Mouse (Mus musculus): ENCODE data around the gene Atp5l.

Gene Atp5l

DNA sequence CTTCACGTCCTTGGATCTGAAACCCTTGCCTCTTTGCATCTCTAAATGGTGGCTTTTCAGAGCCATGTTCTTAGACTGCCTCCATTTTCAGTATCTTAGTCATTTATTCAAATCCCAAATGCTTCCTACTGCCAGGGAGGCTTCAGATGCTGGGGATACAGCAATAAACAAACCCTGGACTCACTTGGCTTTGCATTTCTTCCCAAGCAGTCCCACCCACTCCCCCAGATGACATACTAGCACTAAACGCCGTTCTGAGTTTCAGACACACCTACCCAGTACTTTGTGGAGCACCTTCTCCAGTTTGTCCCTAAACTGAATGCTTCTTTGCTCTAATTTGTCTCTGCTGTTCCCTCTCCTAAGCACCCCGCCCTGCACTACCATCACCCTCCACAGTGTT lies 23.5 kb downstream of the Atp5l start:
- DNase-seq (ENCODE audit: low spot score in 2 of 2) = no peak

DNA sequence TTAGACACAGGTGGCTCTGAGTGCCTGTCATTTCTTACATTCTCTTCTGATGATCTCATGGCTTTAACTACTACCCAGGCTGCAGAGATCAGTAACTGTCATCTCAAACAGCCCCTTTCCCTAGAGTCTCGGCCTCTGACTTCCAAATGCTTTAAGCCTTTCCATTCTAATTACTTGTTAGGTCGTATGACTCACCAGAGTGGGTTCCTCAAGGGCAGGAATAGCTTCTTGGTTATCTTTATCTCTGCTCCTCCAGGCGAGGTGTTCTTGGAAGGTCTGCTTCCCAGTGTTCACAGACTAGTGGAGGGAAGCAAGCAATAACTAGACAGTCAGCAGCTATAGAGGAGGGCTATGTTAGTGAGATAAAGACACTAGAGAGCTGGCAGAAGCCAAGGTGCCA lies 27.9 kb downstream of the Atp5l start:
- DNase-seq (ENCODE audit: low spot score in 2 of 2) = no peak

DNA sequence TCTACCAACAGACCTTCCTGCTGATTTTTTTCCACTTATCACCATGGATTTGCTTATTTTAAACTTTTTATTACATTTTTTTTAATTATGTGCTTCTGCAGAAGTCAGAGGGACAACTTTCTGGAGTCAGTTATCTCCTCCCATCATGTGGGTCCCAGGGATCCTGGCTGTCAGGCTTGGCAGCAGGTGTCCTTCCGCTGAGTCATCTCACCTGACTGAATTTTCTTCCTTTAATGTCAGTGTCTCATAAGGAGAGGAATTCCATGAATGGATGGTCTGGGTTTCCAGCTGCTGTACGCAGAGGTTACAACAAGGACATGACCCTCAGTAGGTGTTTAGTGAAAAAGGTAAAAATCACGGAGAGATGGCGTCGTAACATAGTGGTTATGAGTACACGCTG lies 29.3 kb downstream of the Atp5l start:
- DNase-seq (ENCODE audit: low spot score in 2 of 2) = no peak

DNA sequence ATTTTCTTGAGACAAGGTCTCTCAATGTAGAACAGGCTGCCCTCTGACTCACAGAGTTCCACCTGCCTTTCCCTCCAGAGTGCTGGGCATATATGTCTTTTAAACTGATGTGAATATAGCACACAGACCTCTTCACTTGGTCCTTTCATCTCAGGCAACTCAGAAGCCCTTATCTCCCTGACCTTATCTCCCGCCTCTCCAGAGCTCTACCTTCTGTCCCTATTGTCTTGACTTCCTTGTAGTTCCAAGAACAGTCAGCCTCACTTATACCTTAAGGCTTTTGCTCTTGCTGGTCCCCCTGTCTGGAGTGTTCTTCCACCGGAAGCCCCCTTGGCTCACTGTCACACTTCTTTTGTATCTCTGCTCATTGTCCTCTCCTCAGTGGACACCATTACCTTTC lies 30.4 kb downstream of the Atp5l start:
- no peak for DNase-seq (ENCODE audit: low spot score in 2 of 2)

- DNase-seq (ENCODE audit: low spot score in 2 of 2) = no peak
Measured at GRCm38 (mm10) chr9:44888114-44888624, 32.4 kb downstream of the Atp5l start.

DNA sequence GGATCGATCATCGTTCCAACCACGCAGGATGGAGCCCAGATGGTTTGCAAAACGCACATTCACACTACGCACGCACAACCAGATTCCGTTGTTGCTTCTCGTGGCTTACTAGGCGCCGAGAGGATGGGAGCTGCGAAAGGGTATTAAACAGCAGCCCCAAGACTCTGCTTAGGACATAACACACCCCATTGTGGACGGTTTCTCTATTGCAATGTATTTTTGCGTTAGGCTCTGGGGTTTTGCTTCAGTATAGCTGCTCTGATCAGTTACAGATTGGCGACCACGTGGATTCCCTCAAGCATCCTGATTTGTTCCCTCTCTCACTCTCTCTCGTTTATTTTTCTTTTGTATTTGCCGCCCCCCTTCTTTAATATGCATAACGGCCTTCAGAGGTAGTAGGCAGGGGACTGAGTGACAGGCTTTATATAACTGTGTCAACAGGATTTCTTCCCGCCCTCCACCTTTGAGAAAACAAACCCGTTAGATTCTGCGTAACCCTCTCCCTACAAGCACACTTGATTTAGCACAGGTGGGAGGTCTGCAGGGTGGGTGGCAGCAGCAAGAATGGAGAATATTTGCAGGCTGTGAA lies 37.5 kb downstream of the Atp5l start:
- no peak for DNase-seq (ENCODE audit: low spot score in 2 of 2)

DNA sequence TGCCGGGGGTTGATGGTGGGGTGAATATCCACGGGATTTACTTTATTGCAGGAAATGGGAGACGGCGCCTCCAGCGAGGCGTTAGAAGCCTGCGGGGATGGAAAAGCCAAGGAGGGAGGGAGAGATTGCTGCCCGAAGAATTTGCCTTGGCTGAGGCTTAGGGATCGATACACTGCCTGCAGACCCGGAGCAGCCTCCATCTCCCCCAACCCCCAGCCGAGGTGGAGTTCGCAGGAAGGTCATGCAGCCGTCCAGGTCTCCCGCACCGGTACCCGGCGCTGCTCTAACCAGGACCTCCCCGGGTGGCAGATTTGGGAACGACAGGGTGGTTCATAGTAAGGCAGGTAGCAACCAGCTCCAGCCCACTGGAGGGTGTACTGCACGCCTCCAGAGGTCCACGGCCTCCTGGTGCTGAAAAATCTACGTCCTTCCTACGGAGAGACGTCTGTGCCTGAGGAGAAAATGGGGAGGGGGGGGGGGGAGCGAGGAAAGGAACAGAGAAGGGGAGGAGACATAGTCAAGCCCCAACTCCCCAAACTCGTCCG lies 38.0 kb downstream of the Atp5l start:
- DNase-seq (ENCODE audit: low spot score in 2 of 2) = peak in 1 of 2 experiments; percentile 33

DNA sequence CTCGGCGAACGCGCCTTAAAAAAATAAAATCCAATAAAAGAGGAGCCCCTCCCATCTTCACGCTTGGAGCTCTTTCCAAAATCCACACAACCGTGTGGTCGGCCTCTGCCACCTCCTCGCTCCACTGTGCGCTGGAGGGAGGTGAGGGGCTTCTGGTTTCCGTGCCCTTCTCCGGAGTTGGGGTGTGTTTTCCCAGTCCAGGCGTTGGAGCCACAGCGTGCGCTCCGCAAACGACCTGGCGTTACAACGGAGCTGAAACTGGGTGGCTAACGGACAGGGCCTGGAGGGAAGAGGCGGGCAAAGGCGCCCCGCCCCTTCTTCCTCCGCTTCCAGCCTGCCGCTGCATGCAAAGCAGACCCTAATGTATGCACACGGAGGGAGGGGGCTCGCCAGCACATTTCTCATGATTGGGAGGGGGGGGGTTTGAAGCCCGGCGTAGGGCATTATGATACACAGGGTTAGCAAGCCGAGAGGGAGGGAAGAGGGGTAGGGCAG lies 38.6 kb downstream of the Atp5l start:
- DNase-seq (ENCODE audit: low spot score in 2 of 2) = peak; percentile 73 to 74

- peak; percentile 90 to 97 for DNase-seq (ENCODE audit: low spot score in 2 of 2)
Measured at GRCm38 (mm10) chr9:44881221-44881871, 39.2 kb downstream of the Atp5l start, which contains the start of gene Kmt2a. TSS of gene Kmt2a (minus strand) at chr9:44881296.

DNA sequence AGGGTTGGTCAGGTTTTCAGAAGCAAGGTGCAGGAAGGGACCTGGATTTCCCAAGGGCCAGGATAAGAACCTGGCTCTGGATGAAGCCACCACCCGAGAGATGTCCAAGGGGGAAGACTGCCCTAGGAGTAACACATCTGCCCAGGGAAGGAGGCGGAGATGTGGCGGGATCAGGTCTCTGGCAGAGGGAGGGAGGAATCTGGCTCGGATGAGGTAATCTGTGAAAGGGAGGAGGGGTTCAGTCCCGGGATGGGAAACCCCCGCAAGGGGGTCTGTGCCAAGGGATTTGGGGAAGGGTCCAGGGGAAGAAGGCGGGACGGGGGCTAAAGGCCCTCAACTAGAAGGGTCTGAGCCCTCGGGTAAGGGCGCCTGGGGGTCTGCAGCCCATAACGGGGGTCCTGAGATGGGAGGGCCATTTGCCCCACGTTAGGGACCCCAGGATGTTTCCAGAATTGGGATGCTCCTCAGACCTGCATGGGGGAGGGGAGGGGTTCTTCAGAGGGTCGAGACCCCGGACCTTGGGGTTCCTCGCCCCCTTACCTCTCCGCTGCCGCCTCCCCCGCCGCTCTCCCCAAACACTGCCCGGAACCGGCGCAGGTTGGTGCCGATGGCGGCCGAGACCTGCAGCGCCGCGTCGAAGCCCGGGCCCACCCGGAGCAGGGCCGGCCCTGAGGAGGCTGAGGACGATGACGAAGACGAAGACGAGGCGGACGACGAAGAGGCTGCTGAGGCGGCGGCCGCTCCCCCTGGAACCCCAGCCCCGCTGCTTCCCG lies 40.0 kb downstream of the Atp5l start:
- DNase-seq (ENCODE audit: low spot score in 2 of 2) = peak; percentile 31 to 47

GRCm38 (mm10) chr9:44879694-44880271 lies 40.8 kb downstream of the Atp5l start:
- DNase-seq (ENCODE audit: low spot score in 2 of 2) = no peak

GRCm38 (mm10) chr9:44878776-44879500 lies 41.6 kb downstream of the Atp5l start:
- no peak for DNase-seq (ENCODE audit: low spot score in 2 of 2)

DNA sequence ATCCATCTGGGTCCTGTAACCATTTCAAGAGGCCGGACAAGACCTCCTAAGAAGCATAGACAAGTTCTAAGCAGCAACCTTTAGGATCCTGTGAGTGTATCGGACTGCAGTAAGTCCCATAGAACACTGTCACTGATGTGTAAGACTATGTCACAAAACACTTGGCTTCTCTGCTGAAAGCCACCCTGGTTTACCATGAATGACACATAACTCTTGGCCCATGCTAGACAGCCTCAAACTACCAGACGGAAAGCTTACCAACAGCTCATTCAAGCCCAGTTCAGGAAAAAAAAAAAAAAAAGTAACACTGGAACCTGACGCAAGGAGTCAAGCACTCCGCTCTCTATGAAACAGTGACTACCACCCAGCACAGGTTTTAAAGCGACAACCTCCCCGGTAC lies 42.9 kb downstream of the Atp5l start:
- DNase-seq (ENCODE audit: low spot score in 2 of 2) = no peak

DNA sequence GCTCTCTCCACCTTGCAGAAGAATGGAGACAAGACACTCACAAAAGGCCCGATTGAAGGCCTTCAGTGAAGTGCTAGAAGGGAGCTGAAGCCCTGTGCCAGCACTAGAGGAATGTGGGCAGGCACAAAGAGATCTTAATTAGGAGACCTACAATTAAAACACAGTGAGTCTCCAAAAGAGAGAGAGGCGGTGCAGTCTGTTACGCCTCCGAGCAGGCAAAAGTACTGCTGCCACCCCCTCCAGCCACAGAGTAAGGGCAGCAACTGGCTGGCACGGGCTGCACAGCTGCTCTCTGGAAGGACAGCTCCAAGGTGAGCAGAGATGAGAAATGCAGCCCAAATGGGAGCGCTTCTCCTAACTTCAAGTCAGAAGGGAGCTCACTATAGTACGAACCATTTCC lies 45.1 kb downstream of the Atp5l start:
- DNase-seq (ENCODE audit: low spot score in 2 of 2) = peak in 1 of 2 experiments; percentile 35

DNA sequence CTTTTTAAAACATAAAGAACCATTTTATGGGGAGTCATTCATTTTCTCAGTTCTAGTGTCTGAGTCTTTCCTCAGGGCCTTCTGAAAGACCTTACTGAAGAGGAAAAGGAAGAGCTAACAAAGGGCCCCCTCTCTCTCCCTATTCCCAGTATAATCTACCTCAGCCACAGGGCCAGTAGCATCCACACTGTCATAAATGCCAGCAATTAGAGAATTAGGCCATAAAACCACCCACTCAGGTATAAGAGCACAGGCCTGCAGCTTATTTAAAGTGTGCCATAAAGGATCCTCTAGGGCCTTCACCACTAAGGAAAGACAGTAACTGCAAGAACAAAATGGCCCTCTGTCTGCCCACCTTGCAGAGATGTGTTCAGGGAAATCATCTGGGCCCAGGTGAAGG lies 46.3 kb downstream of the Atp5l start:
- no peak for DNase-seq (ENCODE audit: low spot score in 2 of 2)

DNA sequence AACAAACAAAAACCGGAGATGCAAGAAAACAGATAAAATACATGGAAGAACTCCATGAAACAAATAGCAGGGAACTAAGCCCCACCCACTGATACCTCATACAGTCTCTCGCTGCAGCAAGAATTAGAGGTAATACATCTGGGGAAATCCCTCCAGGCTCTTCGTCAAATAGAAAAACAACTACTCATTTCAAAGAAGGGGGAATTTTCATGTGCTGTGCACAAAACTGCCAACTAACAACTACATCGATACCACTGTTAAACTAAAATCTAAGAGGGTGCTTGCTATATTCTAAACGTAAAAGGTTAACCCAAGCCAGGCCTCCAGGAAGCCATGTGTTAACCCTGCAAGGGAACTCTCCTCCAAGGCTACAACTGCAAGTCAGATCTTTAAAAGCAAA lies 46.9 kb downstream of the Atp5l start:
- no peak for DNase-seq (ENCODE audit: low spot score in 2 of 2)

DNA sequence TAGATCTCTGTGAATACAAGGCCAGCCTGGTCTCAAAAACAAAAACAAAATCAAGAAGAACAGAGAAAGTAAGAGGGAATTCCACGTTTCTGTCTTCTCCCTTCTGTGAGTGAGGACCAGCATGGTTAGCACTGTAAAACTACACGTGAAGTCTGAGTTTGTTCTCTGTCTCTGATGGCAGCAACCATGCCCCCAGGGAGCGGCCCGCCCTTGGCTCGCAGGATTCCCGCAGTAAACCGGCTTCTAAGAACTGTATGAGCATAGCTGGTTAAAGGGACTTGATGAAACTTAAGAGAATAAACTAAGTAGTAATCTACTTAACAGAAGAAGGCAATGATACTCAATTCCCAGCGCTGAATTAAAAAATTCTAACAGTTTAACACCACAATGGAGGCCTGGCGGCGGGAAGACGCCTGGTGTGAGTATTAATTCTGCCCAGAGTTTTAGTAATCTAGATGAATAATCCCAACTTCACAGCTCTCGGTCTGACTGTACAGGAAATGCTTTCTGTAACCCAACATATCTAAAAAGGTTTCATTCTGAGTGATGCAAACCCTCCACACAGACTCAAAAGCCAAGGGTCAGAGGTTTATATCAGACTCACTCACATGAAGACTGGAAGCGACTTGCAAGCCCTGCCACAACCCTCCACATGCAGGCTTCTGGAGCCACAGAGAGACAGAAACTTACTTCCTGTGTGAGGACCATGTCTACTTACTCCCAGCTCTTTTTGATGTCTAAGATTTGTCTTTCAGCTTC lies 52.0 kb downstream of the Atp5l start:
- DNase-seq (ENCODE audit: low spot score in 2 of 2) = peak in 1 of 2 experiments; percentile 30

GRCm38 (mm10) chr9:44867664-44868063 lies 52.9 kb downstream of the Atp5l start:
- DNase-seq (ENCODE audit: low spot score in 2 of 2) = no peak

DNA sequence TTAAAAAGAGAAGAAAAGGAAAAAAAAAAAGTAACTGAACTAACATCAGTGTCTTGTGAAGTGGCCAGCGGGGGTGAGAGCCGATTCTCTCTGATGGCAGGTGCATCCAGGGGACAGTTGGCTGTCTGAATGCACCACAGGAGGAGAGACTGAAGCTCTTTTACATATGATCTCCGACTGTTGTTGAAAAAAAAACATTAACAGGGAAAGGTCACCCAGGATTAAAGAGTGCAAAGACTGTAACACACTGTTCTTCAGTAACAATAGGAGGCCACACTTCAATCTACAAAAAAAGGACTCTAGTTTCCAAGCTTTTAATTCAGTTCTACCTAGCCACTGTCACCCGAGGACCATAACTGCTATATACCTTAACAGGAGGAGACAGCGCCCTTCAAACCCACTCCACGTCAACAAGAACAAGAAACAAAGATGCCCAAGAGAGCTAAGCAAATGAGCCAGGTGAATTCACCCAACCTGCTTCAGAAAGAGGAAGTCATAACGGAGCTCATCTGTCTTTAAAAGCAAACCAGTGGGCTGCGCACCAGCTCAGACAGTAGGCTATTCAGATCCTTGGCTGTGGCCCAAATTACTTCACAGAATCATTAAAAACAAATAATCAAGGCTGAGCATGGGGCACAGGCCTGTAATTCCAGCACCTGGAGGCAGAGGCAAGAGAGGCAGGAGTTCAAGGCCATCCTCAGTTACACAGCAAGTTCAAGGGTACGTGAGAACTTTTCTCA lies 53.9 kb downstream of the Atp5l start:
- DNase-seq (ENCODE audit: low spot score in 2 of 2) = no peak
